Mouse (Mus musculus) intestine, embryonic 16.5 days (tissue): ENCODE results near the gene Mdga2. TPM values are rescaled to one million over a fixed set of nuclear protein-coding genes. Genes with fewer than 3 reads are reported as not detected.

ENCODE experiments used
- ATAC-seq: fragments of 200-750 bp; cut with Nextera tagmentation; 2 replicates; pipeline ENCODE4 v1.8.0; 2017; ENCODE audit warnings: moderate TSS enrichment, moderate library complexity
- H3K27ac ChIP-seq: fragments of 300-500 bp; sonication (generic); 2 replicates; pipeline ENCODE4 v1.5.1; 2014; ENCODE audit warnings: mild to moderate bottlenecking, low read length
- H3K27me3 ChIP-seq: fragments of 300-500 bp; sonication (generic); replicated peaks from 2 replicates; pipeline ENCODE4 v1.6.1; 2014; ENCODE audit warnings: low read length, control low read depth, mixed read lengths; ENCODE audit not compliant: control insufficient read depth, insufficient read depth
- H3K36me3 ChIP-seq: fragments of 300-500 bp; sonication (generic); 2 replicates; pipeline ENCODE4 v1.6.1; 2014; ENCODE audit warnings: low read length, control low read depth; ENCODE audit not compliant: control insufficient read depth, insufficient read depth
- H3K4me1 ChIP-seq: fragments of 300-500 bp; sonication (generic); 2 replicates; pipeline ENCODE4 v1.6.1; 2014; ENCODE audit warnings: low read length, control low read depth, mixed read lengths; ENCODE audit not compliant: control insufficient read depth, insufficient read depth
- H3K4me2 ChIP-seq: fragments of 300-500 bp; sonication (generic); 2 replicates; pipeline ENCODE4 v1.6.1; 2014; ENCODE audit warnings: low read depth, low read length, control low read depth
- H3K4me3 ChIP-seq: fragments of 300-500 bp; sonication (generic); 2 replicates; pipeline ENCODE4 v1.5.1; 2014; ENCODE audit warnings: mild to moderate bottlenecking, low read length
- H3K9ac ChIP-seq: fragments of 300-500 bp; sonication (generic); 2 replicates; pipeline ENCODE4 v1.6.1; 2014; ENCODE audit warnings: low read depth, low read length
- H3K9me3 ChIP-seq: fragments of 300-500 bp; sonication (generic); 2 replicates; pipeline ENCODE4 v1.6.1; 2016; ENCODE audit warnings: low read length, control low read depth; ENCODE audit not compliant: control insufficient read depth
- WGBS: fragments of 180-500 bp; shearing (Covaris S2); extraction: QIAGEN DNeasy Blood & Tissue Kit; methylation state at CpG from one replicate; pipeline ENCODE4 v1.1.7; 2014; 5-methylcytosine and 5-hydroxymethylcytosine counted together
- polyA plus RNA-seq: library from polyadenylated mRNA; unstranded; fragments of >200 nt; fragmentation: Nextera tagmentation; extraction: Ambion mirVana; gene quantifications from 2 replicates; pipeline ENCODE4 v1.2.1, GENCODE M21; 2015

Mdga2 gene
- polyA plus RNA-seq, 1 experiment from 2014 or later: 0.56 TPM

- no peaks in the 10 kb centered on the region for H3K4me1 ChIP-seq
- 81% methylated on average over 3 of the region's 3 CpGs for WGBS
- no peaks in the 10 kb centered on the region for H3K36me3 ChIP-seq
- H3K27ac ChIP-seq: no peak overlapping the region
- no peak overlapping the region for H3K4me3 ChIP-seq
- H3K27me3 ChIP-seq: no peaks in the 10 kb centered on the region
- ATAC-seq: no peak
- H3K9me3 ChIP-seq: no peaks in the 10 kb centered on the region
- no peak overlapping the region for H3K4me2 ChIP-seq
- H3K9ac ChIP-seq: no peak overlapping the region
These were observed 213.2 kb downstream of the Mdga2 start for GRCm38 (mm10) chr12:67009191-67009590.

DNA sequence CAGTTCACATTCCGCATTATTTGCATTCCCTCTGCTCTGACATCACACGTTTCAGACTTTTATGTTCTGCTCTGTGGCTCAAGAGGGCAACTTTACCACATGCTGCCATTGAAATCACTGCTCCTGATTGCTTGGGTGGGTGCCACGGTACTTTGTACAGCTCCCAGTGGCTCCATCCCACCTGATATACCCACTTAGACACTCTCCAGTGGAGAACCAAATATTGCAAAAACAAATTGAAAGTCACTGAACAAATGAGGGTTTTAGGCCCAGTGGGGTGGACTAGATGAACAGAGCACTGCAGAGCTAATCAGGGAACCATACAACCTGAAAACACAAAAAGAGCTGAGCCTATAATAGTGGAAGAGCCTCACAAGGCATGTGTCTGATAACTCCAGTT, 268.2 kb downstream of the Mdga2 start:
- no peaks in the 10 kb centered on the region for H3K27me3 ChIP-seq
- H3K4me1 ChIP-seq: no peaks in the 10 kb centered on the region
- no peaks in the 10 kb centered on the region for H3K36me3 ChIP-seq
- no peak overlapping the region for H3K9ac ChIP-seq
- no peak overlapping the region for H3K4me2 ChIP-seq
- ATAC-seq: no peak
- H3K4me3 ChIP-seq: no peak overlapping the region
- 66% methylated on average over 3 of the region's 3 CpGs for WGBS
- H3K27ac ChIP-seq: no peak overlapping the region
- no peaks in the 10 kb centered on the region for H3K9me3 ChIP-seq

DNA sequence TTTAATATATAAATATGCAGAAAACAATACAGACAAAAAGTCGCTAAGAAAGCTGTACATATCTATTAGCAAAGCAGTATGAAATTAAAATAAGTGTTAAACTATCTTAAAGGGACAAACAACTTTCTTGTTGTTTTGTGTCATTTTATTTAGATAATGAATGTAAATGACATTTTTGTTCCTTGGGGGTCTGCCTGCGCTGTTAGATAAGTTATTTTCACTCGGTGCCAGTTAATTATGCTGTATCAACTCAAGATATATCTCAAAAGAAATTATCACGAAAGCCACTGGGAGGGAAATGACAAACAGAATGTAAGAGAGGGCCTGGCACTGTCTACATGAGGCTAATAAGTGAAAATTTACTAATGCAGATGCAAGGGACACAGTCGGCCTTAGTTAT, 306.6 kb downstream of the Mdga2 start:
- 89% methylated on average over 5 of the region's 5 CpGs for WGBS
- Histone ChIP-seq H3K27ac (no peak overlapping the region), H3K9ac (no peak overlapping the region), H3K9me3 (no peaks in the 10 kb centered on the region), H3K4me2 (no peak overlapping the region), H3K4me3 (no peak overlapping the region), H3K27me3 (no peaks in the 10 kb centered on the region), H3K36me3 (no peaks in the 10 kb centered on the region), H3K4me1 (no peaks in the 10 kb centered on the region)
- no peak for ATAC-seq

DNA sequence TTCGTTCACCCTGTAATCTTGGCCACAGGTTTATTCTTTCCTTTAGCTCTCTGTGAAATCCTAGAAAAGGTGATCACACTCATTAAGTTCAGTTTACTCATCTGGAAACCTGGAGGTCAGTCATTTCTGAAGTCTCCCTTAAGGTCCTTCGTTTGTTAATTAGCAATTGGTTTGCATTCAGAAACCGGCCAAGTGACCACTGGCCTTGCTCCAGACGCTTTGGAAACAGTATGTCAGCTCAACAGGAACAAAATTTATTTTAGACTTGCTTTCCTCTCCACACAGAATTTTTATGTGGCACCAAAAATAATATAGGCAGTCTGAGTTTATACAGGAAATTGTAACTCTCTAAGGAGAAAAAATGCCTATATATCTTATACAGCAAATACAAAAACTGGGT, 323.0 kb downstream of the Mdga2 start:
- whole genome bisulfite sequencing: 68% methylated on average over 4 of the region's 4 CpGs
- H3K36me3 ChIP-seq: no peaks in the 10 kb centered on the region
- no peaks in the 10 kb centered on the region for H3K9me3 ChIP-seq
- H3K4me3 ChIP-seq: no peak overlapping the region
- no peak overlapping the region for H3K4me2 ChIP-seq
- H3K27me3 ChIP-seq: no peaks in the 10 kb centered on the region
- H3K4me1 ChIP-seq: no peaks in the 10 kb centered on the region
- no peak overlapping the region for H3K9ac ChIP-seq
- ATAC-seq: no peak
- no peak overlapping the region for H3K27ac ChIP-seq

- Histone ChIP-seq H3K4me1 (no peaks in the 10 kb centered on the region), H3K9ac (no peak overlapping the region), H3K4me2 (no peak overlapping the region), H3K27ac (no peak overlapping the region), H3K27me3 (no peaks in the 10 kb centered on the region), H3K36me3 (no peaks in the 10 kb centered on the region), H3K9me3 (no peaks in the 10 kb centered on the region), H3K4me3 (no peak overlapping the region)
- WGBS: 96% methylated on average over 3 of the region's 3 CpGs
- ATAC-seq: no peak
These were observed 325.6 kb downstream of the Mdga2 start for GRCm38 (mm10) chr12:66896790-66897189.

- no peak overlapping the region for H3K4me3 ChIP-seq
- no peak overlapping the region for H3K4me2 ChIP-seq
- WGBS: 81% methylated on average over 3 of the region's 3 CpGs
- no peak overlapping the region for H3K9ac ChIP-seq
- no peaks in the 10 kb centered on the region for H3K27me3 ChIP-seq
- no peaks in the 10 kb centered on the region for H3K9me3 ChIP-seq
- ATAC-seq: no peak
- no peaks in the 10 kb centered on the region for H3K4me1 ChIP-seq
- H3K27ac ChIP-seq: no peak overlapping the region
- no peaks in the 10 kb centered on the region for H3K36me3 ChIP-seq
These were observed 332.1 kb downstream of the Mdga2 start for GRCm38 (mm10) chr12:66890296-66890695.

GRCm38 (mm10) chr12:66889276-66889675, 333.1 kb downstream of the Mdga2 start:
- no peaks in the 10 kb centered on the region for H3K9me3 ChIP-seq
- H3K4me1 ChIP-seq: no peaks in the 10 kb centered on the region
- no peaks in the 10 kb centered on the region for H3K27me3 ChIP-seq
- WGBS: 77% methylated on average over 3 of the region's 3 CpGs
- no peak overlapping the region for H3K27ac ChIP-seq
- no peak overlapping the region for H3K4me3 ChIP-seq
- no peak for ATAC-seq
- H3K36me3 ChIP-seq: no peaks in the 10 kb centered on the region
- no peak overlapping the region for H3K4me2 ChIP-seq
- no peak overlapping the region for H3K9ac ChIP-seq

DNA sequence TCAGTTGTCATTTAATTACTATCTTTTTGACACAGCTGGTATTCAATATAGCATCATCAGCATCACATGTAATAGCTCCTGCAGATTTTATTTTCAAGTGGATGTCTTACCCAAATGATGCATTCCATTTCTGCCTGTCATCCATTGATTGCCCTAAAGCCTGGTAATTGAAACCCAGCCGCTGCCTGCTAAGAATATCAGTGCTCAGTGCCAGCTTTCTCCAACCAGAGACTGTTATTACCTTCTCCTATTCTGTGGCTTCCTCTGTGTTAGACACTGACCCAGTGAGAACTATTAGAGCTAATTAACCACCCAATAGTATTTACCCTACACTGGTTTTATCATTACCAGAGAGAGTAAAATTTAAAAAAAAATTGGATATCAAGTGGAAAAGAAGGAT, 333.7 kb downstream of the Mdga2 start:
- 83% methylated on average over 1 of the region's 1 CpGs for WGBS
- Histone ChIP-seq H3K4me2 (no peak overlapping the region), H3K27me3 (no peaks in the 10 kb centered on the region), H3K36me3 (no peaks in the 10 kb centered on the region), H3K9ac (no peak overlapping the region), H3K27ac (no peak overlapping the region), H3K4me1 (no peaks in the 10 kb centered on the region), H3K4me3 (no peak overlapping the region), H3K9me3 (no peaks in the 10 kb centered on the region)
- ATAC-seq: no peak

GRCm38 (mm10) chr12:66866199-66866598, 356.1 kb downstream of the Mdga2 start:
- no peak overlapping the region for H3K9ac ChIP-seq
- no peaks in the 10 kb centered on the region for H3K9me3 ChIP-seq
- H3K4me3 ChIP-seq: no peak overlapping the region
- no peak overlapping the region for H3K27ac ChIP-seq
- WGBS: 72% methylated on average over 3 of the region's 3 CpGs
- no peaks in the 10 kb centered on the region for H3K36me3 ChIP-seq
- no peak overlapping the region for H3K4me2 ChIP-seq
- H3K4me1 ChIP-seq: no peaks in the 10 kb centered on the region
- ATAC-seq: no peak
- no peaks in the 10 kb centered on the region for H3K27me3 ChIP-seq

DNA sequence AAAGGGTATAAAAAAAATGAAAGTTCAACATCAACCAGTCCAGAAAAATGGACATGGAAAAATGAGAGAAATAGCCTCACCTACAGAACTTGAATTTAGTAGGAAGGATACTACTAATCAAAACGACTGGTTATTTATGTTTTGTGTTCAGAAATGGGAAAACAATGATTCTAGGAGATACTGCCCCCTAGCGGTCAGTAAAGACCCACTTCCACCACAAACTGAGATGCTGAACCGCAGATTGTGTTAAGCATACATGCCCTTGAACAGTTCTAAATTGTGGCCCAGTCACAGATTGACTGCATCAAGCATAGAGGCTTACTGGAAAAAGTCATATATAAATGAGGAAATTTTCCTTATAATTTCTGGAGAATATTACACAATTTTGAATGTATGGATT, 369.2 kb downstream of the Mdga2 start:
- Histone ChIP-seq H3K9me3 (no peaks in the 10 kb centered on the region), H3K27me3 (no peaks in the 10 kb centered on the region), H3K4me3 (no peak overlapping the region), H3K9ac (no peak overlapping the region), H3K4me1 (no peaks in the 10 kb centered on the region), H3K27ac (no peak overlapping the region), H3K4me2 (no peak overlapping the region), H3K36me3 (no peaks in the 10 kb centered on the region)
- no peak for ATAC-seq
- WGBS: 24% methylated on average over 3 of the region's 3 CpGs
